Mouse (Mus musculus): ENCODE measurements around the gene Mterf4. TPM values are rescaled to one million over a fixed set of nuclear protein-coding genes. Genes with fewer than 3 reads are reported as not detected.
"Not testable (repeated sequence)": the region's sequence is repeated elsewhere in the genome, so short reads cannot be mapped to it uniquely, and the experiment has no call there.

The Mterf4 gene
- polyA plus RNA-seq, 1 experiment from 2014 or later, result 22.2 TPM

DNA sequence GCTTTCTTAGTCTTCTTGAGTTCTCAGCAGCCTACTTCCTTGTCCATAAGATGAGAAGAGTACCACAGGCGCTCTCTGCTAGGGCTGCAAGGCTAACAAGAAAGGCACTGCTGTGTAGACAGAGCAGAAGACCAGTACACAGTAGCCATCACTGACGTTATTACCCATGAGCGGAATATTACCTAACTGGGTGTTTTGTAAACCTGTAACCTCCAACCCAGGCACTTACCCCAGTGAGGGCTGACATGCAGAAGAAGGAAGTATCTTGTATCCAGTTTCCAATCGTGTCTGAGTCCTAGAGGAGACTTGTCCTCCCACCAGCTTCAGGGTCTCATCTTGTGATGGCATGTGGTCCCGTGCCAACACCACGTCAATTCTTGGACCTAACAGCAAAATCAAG, 18.3 kb upstream of the Mterf4 start:
- no peak overlapping the region for H3K9ac ChIP-seq (ENCODE audit: low read depth, low read length)
- ATAC-seq (replicated peaks; ENCODE audit: insufficient number of reproducible peaks, low FRiP score, low TSS enrichment), result no peak
- H3K27me3 ChIP-seq (ENCODE audit: control insufficient read depth, insufficient read depth, low read length), result no peaks in the 10 kb centered on the region
- H3K4me3 ChIP-seq (ENCODE audit: low read depth, low read length), result no peak overlapping the region
- H3K27ac ChIP-seq (ENCODE audit: low read depth, low read length), result no peak overlapping the region
- H3K36me3 ChIP-seq (ENCODE audit: control insufficient read depth, insufficient read depth, low read length), result peaks cover 21% of the 10 kb centered on the region
- no peaks in the 10 kb centered on the region for H3K4me1 ChIP-seq (ENCODE audit: control insufficient read depth, insufficient read depth, low read length)
- no peak overlapping the region for H3K4me2 ChIP-seq
- WGBS (ENCODE audit: insufficient replicate concordance), result 87% methylated on average over 6 of the region's 6 CpGs
- H3K9me3 ChIP-seq (replicated peaks; ENCODE audit: control insufficient read depth, low read length), result no peaks in the 10 kb centered on the region

DNA sequence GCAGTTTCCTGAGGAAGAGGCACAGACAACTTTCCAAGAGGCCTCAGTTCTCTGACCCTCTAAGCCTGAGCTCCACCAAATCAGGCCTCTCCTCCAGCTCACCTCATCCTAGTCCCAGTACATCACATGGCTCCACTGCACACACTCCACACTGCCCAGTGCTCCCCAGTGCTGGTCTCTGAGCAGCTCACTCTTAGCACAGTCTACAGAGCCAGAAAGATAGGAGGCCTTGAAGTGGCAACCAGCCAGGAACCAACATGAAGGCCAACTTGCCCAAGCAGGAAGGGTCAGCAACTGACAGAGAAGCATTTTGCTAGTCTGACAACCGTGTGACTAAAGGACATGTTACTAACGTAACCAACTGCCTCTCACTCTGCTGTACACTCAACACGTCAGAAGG, 5.1 kb downstream of the Mterf4 start:
- Histone ChIP-seq H3K36me3 (ENCODE audit: control insufficient read depth, insufficient read depth, low read length) (peaks cover 16% of the 10 kb centered on the region), H3K9ac (ENCODE audit: low read depth, low read length) (no peak overlapping the region), H3K4me3 (ENCODE audit: low read depth, low read length) (no peak overlapping the region), H3K9me3 (replicated peaks; ENCODE audit: control insufficient read depth, low read length) (no peaks in the 10 kb centered on the region), H3K27ac (ENCODE audit: low read depth, low read length) (no peak overlapping the region), H3K27me3 (ENCODE audit: control insufficient read depth, insufficient read depth, low read length) (no peaks in the 10 kb centered on the region), H3K4me2 (no peak overlapping the region), H3K4me1 (ENCODE audit: control insufficient read depth, insufficient read depth, low read length) (no peaks in the 10 kb centered on the region; the same call in 1 of the 2 replicates)
- 82% methylated on average over 3 of the region's 3 CpGs for WGBS (ENCODE audit: insufficient replicate concordance)
- ATAC-seq (replicated peaks; ENCODE audit: insufficient number of reproducible peaks, low FRiP score, low TSS enrichment), result no peak

DNA sequence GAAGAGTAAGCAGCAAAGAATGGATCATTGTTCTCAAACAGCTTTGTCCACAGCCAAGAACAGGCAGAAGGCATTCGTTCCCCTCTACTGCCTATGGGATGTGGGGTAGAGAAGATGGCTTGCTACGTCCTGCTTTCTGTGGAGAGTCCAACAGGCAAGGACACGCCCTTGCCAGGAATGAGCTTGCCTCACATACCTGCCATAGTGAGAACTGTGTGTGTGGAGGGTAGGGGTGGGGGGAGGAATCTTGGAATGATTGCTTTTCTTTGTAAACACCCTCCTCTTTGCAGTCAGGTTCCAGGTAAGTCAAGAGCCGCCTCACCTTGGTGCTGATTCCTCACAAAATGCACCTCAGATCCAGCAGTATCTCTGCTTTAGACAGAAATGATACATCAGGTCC, 5.9 kb downstream of the Mterf4 start:
- H3K27ac ChIP-seq (ENCODE audit: low read depth, low read length), result no peak overlapping the region
- no peaks in the 10 kb centered on the region for H3K27me3 ChIP-seq (ENCODE audit: control insufficient read depth, insufficient read depth, low read length)
- 88% methylated on average over 4 of the region's 4 CpGs for WGBS (ENCODE audit: insufficient replicate concordance)
- H3K4me3 ChIP-seq (ENCODE audit: low read depth, low read length), result no peak overlapping the region
- H3K36me3 ChIP-seq (ENCODE audit: control insufficient read depth, insufficient read depth, low read length), result peaks cover 16% of the 10 kb centered on the region
- H3K9ac ChIP-seq (ENCODE audit: low read depth, low read length), result no peak overlapping the region
- H3K4me1 ChIP-seq (ENCODE audit: control insufficient read depth, insufficient read depth, low read length), result no peaks in the 10 kb centered on the region; the same call in 1 of the 2 replicates
- ATAC-seq (replicated peaks; ENCODE audit: insufficient number of reproducible peaks, low FRiP score, low TSS enrichment), result no peak
- no peak overlapping the region for H3K4me2 ChIP-seq
- H3K9me3 ChIP-seq (replicated peaks; ENCODE audit: control insufficient read depth, low read length), result no peaks in the 10 kb centered on the region

DNA sequence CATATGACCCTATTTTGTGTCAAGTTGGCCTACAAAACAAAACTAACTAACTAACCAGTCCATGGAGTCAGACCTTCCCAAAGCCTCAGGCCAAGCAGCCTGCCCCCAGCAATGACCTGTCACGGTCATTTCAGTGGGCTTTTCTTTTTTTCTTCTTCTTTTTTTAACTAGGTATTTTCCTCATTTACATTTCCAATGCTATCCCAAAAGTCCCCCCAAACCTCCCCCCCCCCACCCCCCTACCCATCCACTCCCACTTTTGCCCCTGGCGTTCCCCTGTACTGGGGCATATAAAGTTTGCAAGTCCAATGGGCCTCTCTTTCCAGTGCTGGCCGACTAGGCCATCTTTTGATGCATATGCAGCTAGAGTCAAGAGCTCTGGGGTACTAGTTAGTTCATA, 11.2 kb downstream of the Mterf4 start:
- not testable (repeated sequence) for H3K9ac ChIP-seq (ENCODE audit: low read depth, low read length); H3K27ac ChIP-seq (ENCODE audit: low read depth, low read length); H3K9me3 ChIP-seq (replicated peaks; ENCODE audit: control insufficient read depth, low read length); ATAC-seq (replicated peaks; ENCODE audit: insufficient number of reproducible peaks, low FRiP score, low TSS enrichment); H3K4me2 ChIP-seq; H3K36me3 ChIP-seq (ENCODE audit: control insufficient read depth, insufficient read depth, low read length); H3K4me3 ChIP-seq (ENCODE audit: low read depth, low read length); H3K27me3 ChIP-seq (ENCODE audit: control insufficient read depth, insufficient read depth, low read length); H3K4me1 ChIP-seq (ENCODE audit: control insufficient read depth, insufficient read depth, low read length)
- 87% methylated on average over 3 of the region's 3 CpGs for WGBS (ENCODE audit: insufficient replicate concordance)

DNA sequence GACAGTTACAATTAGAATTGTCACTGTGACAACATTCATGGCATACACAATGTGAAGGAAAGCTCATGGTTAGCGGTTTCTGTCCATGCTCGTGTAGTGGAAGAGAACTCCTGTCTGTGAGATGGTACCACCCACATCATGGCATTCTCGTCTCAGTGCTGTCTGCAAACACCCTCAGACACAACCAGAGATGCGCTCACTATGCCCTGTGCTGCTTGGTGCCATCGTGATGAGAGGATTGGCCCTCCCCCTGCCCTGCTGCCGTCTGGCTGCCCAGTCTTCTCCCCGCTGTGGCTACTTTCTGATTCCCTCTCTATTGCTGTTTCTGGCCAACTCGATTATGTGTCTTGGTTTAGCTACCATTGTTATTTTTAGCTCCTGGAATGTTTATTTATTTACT, 13.7 kb downstream of the Mterf4 start:
- 78% methylated on average over 8 of the region's 8 CpGs for WGBS (ENCODE audit: insufficient replicate concordance)

DNA sequence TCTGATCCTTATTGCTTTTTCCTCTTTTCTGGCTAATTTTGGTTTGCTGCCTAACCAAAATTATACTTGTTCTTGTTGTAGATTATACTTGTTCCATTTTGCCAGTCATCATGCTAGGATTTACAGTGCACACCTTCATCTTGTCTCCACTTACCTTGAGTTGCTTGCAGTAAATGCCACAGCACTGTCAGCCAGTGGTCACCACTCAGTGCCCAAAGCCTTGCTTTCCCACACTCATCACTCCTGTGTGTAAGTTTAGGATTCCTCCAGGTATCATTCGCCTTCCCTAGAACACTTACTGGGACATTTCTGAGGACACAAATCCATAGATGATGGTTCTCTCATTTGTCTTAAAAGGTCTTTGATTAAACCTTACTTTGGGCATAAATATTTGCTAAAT, 14.1 kb downstream of the Mterf4 start:
- Histone ChIP-seq H3K27ac (ENCODE audit: low read depth, low read length) (no peak overlapping the region), H3K9me3 (replicated peaks; ENCODE audit: control insufficient read depth, low read length) (no peaks in the 10 kb centered on the region), H3K4me2 (no peak overlapping the region), H3K27me3 (ENCODE audit: control insufficient read depth, insufficient read depth, low read length) (no peaks in the 10 kb centered on the region), H3K4me1 (ENCODE audit: control insufficient read depth, insufficient read depth, low read length) (no peaks in the 10 kb centered on the region), H3K4me3 (ENCODE audit: low read depth, low read length) (no peak overlapping the region), H3K9ac (ENCODE audit: low read depth, low read length) (no peak overlapping the region), H3K36me3 (ENCODE audit: control insufficient read depth, insufficient read depth, low read length) (peaks cover 7% of the 10 kb centered on the region)
- WGBS (ENCODE audit: insufficient replicate concordance), result 82% methylated on average over 1 of the region's 1 CpGs
- ATAC-seq (replicated peaks; ENCODE audit: insufficient number of reproducible peaks, low FRiP score, low TSS enrichment), result no peak

More for the DNA sequence above, 13.7 kb downstream of the Mterf4 start:
- H3K4me2 ChIP-seq, result no peak overlapping the region
- H3K4me3 ChIP-seq (ENCODE audit: low read depth, low read length), result no peak overlapping the region
- H3K9me3 ChIP-seq (replicated peaks; ENCODE audit: control insufficient read depth, low read length), result no peaks in the 10 kb centered on the region
- peaks cover 7% of the 10 kb centered on the region for H3K36me3 ChIP-seq (ENCODE audit: control insufficient read depth, insufficient read depth, low read length)
- H3K9ac ChIP-seq (ENCODE audit: low read depth, low read length), result no peak overlapping the region
- H3K27ac ChIP-seq (ENCODE audit: low read depth, low read length), result no peak overlapping the region
- H3K4me1 ChIP-seq (ENCODE audit: control insufficient read depth, insufficient read depth, low read length), result no peaks in the 10 kb centered on the region
- no peak for ATAC-seq (replicated peaks; ENCODE audit: insufficient number of reproducible peaks, low FRiP score, low TSS enrichment)
- no peaks in the 10 kb centered on the region for H3K27me3 ChIP-seq (ENCODE audit: control insufficient read depth, insufficient read depth, low read length)

DNA sequence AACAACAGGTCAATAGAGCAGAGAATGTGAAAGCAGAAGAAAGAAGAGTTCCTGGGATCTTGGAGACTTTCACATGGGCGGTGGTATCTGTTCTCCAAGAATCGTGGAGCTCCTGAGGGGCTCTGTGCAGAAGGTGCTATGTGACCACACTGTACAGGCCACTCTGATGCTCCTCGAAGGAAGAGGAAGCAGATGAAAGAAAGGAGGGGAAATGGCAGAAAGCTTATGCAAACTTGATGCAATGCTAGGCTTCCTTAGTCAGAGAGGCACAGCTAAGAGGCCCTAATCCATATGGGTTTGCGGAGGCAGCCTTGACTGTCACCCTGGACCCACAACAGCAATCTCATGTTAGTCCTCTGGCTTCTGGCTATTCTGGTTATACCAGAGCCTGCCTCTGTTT, 14.8 kb downstream of the Mterf4 start:
- WGBS (ENCODE audit: insufficient replicate concordance), result 76% methylated on average over 4 of the region's 4 CpGs
- ATAC-seq (replicated peaks; ENCODE audit: insufficient number of reproducible peaks, low FRiP score, low TSS enrichment), result no peak
- Histone ChIP-seq H3K4me3 (ENCODE audit: low read depth, low read length) (no peak overlapping the region), H3K36me3 (ENCODE audit: control insufficient read depth, insufficient read depth, low read length) (peaks cover 4% of the 10 kb centered on the region), H3K27ac (ENCODE audit: low read depth, low read length) (no peak overlapping the region), H3K27me3 (ENCODE audit: control insufficient read depth, insufficient read depth, low read length) (no peaks in the 10 kb centered on the region), H3K9ac (ENCODE audit: low read depth, low read length) (no peak overlapping the region), H3K9me3 (replicated peaks; ENCODE audit: control insufficient read depth, low read length) (no peaks in the 10 kb centered on the region), H3K4me1 (ENCODE audit: control insufficient read depth, insufficient read depth, low read length) (no peaks in the 10 kb centered on the region), H3K4me2 (no peak overlapping the region)

DNA sequence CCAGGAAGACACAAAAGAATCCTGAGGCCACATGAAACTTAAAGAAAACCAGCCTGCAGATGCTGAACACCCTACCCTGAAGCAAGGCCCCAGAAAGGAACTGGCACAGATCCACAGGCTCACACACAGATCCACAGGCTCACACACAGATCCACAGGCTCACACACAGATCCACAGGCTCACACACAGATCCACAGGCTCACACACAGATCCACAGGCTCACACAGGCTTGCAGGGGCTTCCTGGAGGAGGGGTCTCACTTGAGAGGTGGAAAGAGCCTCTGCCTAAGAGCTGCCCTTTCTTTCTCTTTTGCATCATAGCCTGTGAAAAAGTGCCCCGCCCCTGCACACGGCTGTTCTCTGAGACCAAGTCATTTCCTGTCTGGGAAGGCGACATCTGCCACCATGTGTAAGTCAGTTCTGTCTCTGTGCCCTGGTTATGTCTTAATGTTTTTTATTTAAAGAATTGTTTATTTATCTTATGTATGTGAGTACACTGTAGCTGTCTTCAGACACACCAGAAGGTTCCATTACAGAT, 16.0 kb downstream of the Mterf4 start:
- ATAC-seq (replicated peaks; ENCODE audit: insufficient number of reproducible peaks, low FRiP score, low TSS enrichment), result no peak
- Histone ChIP-seq H3K4me1 (ENCODE audit: control insufficient read depth, insufficient read depth, low read length) (no peaks in the 10 kb centered on the region), H3K9me3 (replicated peaks; ENCODE audit: control insufficient read depth, low read length) (no peaks in the 10 kb centered on the region), H3K36me3 (ENCODE audit: control insufficient read depth, insufficient read depth, low read length) (no peaks in the 10 kb centered on the region), H3K9ac (ENCODE audit: low read depth, low read length) (no peak overlapping the region), H3K27me3 (ENCODE audit: control insufficient read depth, insufficient read depth, low read length) (no peaks in the 10 kb centered on the region), H3K4me2 (no peak overlapping the region), H3K4me3 (ENCODE audit: low read depth, low read length) (no peak overlapping the region), H3K27ac (ENCODE audit: low read depth, low read length) (no peak overlapping the region)
- WGBS (ENCODE audit: insufficient replicate concordance), result 59% methylated on average over 3 of the region's 3 CpGs

DNA sequence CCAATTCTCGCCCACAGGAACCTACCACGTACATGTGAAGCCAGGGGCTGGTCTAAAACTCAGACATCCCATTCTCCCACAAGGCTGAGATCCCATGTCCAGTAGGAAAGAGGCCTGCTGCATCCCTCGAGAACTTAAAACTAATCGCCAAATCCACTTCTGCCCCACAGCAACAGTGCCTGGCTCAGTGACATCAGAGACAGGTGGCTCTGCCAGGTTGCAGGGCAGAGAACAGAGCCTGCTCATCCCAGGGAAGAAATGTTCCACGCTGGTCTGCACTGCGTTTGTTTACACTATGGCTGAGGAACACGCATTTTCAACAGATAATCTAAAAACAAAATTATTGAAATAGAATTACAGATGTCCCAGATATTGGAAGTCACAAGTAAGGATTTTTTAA, 28.7 kb downstream of the Mterf4 start:
- no peak for ATAC-seq (replicated peaks; ENCODE audit: insufficient number of reproducible peaks, low FRiP score, low TSS enrichment)
- WGBS (ENCODE audit: insufficient replicate concordance), result 68% methylated on average over 7 of the region's 7 CpGs

More for the DNA sequence above, 28.7 kb downstream of the Mterf4 start:
- H3K27me3 ChIP-seq (ENCODE audit: control insufficient read depth, insufficient read depth, low read length), result peaks cover 3% of the 10 kb centered on the region; the same call in 1 of the 2 replicates
- H3K4me2 ChIP-seq, result no peak overlapping the region
- no peak overlapping the region for H3K27ac ChIP-seq (ENCODE audit: low read depth, low read length)
- no peaks in the 10 kb centered on the region for H3K4me1 ChIP-seq (ENCODE audit: control insufficient read depth, insufficient read depth, low read length)
- H3K9me3 ChIP-seq (replicated peaks; ENCODE audit: control insufficient read depth, low read length), result no peaks in the 10 kb centered on the region
- H3K4me3 ChIP-seq (ENCODE audit: low read depth, low read length), result no peak overlapping the region
- no peak overlapping the region for H3K9ac ChIP-seq (ENCODE audit: low read depth, low read length)
- no peaks in the 10 kb centered on the region for H3K36me3 ChIP-seq (ENCODE audit: control insufficient read depth, insufficient read depth, low read length)

Measured in heart, embryonic 11.5 days (tissue).